Mouse (Mus musculus): ENCODE measurements at regions not wholly inside any gene's neighbourhood (a gene's known extent, or its start where the extent isn't known, plus 50 kb on each side); places are given as distances from the start of the nearest gene placed in this dataset.

DNA sequence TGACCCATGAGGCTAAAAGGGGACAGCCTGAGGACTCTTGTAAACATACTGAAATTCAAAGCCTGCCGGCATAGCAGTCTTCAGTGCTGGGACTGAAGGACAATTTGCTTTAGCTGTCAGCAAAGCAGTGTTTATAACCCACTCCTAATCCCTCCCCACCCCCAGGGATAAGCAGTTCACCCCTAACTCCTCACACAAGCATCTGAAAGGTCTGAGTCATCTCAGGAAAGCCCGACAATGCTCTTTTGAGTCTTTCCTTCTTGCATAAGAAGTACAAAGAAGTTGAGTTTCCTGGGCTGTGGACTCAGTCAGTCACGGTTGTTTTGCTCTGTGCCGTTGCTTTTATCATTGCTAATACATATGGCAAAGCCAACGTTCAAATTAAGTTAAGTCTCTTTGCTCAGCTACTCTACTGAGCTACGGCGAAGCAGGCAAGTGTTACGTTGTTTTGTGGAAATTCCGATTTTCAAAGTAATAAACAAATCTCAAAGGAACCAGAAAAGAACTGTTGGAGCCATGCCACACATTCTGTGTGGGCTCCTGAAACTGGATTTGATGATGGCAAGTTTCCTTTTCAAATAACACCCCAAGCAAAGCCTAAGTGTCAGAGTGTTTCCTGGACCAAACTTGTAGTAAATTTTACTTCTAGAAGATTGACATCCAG, 486.1 kb upstream of the Mpdz start:
- H3K4me3 ChIP-seq (ENCODE audit: extremely low read depth, insufficient read depth, insufficient read length) = no peak overlapping the region
- no peaks in the 10 kb centered on the region for H3K36me3 ChIP-seq (ENCODE audit: control insufficient read depth, insufficient read depth, low read length)
- no peaks in the 10 kb centered on the region for H3K4me1 ChIP-seq (ENCODE audit: control insufficient read depth, insufficient read depth, insufficient read length)
- no peak for DNase-seq (ENCODE audit: low read depth in 1 of 2, low spot score in 2 of 2)
- WGBS = 55% methylated on average over 9 of the region's 9 CpGs
- TF ChIP-seq POLR2A (IDR thresholded peaks at IDR 0.05; ENCODE audit: low read depth, low read length) = no peak
- TF ChIP-seq CTCF (IDR thresholded peaks at IDR 0.05; ENCODE audit: extremely low read depth, insufficient read depth, insufficient read length, insufficient replicate concordance) = no peak
- no peak overlapping the region for H3K27ac ChIP-seq (ENCODE audit: insufficient read depth, low read length)
- H3K27me3 ChIP-seq (ENCODE audit: control insufficient read depth, insufficient read depth, low read length) = no peaks in the 10 kb centered on the region

DNA sequence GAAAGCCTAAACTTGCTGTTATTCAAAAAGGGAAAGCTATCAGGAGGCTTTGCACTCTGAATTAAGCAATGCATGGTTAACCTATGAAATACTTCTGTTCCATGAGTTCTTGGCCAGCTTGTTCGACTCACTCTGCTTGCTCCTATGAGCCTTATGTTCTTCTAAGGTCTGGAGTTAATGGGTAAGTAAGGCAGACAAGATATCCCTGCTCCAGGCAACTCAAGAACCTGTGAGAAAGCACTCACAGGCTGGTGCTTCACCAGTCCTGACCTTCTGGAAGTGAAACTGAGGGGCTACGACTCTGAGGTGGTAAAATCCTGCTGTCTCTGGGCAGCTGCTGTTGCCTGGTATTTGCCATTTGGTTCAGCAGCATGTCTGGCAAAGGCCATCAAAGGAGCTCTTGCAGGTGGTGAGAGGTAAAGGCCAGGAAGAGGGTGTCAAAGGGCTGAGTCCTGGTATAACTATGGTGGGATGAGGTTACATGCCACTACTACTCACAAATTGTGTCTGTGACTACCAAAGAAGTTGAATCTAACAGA, 484.6 kb upstream of the Mpdz start:
- no peak overlapping the region for H3K27ac ChIP-seq (ENCODE audit: insufficient read depth, low read length)
- no peaks in the 10 kb centered on the region for H3K4me1 ChIP-seq (ENCODE audit: control insufficient read depth, insufficient read depth, insufficient read length)
- WGBS = 60% methylated on average over 2 of the region's 2 CpGs
- H3K36me3 ChIP-seq (ENCODE audit: control insufficient read depth, insufficient read depth, low read length) = no peaks in the 10 kb centered on the region
- H3K27me3 ChIP-seq (ENCODE audit: control insufficient read depth, insufficient read depth, low read length) = no peaks in the 10 kb centered on the region
- DNase-seq (ENCODE audit: low read depth in 1 of 2, low spot score in 2 of 2) = no peak
- TF ChIP-seq CTCF (IDR thresholded peaks at IDR 0.05; ENCODE audit: extremely low read depth, insufficient read depth, insufficient read length, insufficient replicate concordance) (no peak), POLR2A (IDR thresholded peaks at IDR 0.05; ENCODE audit: low read depth, low read length) (no peak)
- H3K4me3 ChIP-seq (ENCODE audit: extremely low read depth, insufficient read depth, insufficient read length) = no peak overlapping the region

DNA sequence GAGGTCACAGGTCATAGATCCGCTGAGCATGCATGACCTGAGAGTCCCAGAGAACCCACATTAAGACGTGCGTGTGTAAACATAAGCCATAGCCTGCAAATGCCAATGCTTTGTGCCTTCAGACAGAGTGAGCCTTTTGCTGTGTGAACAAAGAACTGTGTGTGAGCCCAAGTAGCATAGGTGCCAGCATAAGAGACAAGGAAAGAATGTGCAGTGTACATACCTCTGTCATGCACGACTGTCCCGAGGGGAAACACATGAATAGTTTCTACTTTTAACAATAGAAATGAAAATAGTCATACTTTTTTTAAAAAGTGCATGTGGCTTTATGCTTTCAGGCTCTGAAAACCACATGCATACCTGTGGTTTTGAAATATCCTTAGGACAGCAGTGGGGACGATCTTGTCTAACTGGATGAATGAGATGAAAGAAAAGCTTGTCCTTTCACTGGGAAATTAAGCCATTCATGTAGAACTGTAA, 484.1 kb upstream of the Mpdz start:
- Histone ChIP-seq H3K27ac (ENCODE audit: insufficient read depth, low read length) (no peak overlapping the region), H3K36me3 (ENCODE audit: control insufficient read depth, insufficient read depth, low read length) (no peaks in the 10 kb centered on the region), H3K27me3 (ENCODE audit: control insufficient read depth, insufficient read depth, low read length) (no peaks in the 10 kb centered on the region), H3K4me1 (ENCODE audit: control insufficient read depth, insufficient read depth, insufficient read length) (no peaks in the 10 kb centered on the region), H3K4me3 (ENCODE audit: extremely low read depth, insufficient read depth, insufficient read length) (no peak overlapping the region)
- TF ChIP-seq POLR2A (IDR thresholded peaks at IDR 0.05; ENCODE audit: low read depth, low read length) (no peak), CTCF (IDR thresholded peaks at IDR 0.05; ENCODE audit: extremely low read depth, insufficient read depth, insufficient read length, insufficient replicate concordance) (no peak)
- 44% methylated on average over 6 of the region's 6 CpGs for WGBS
- DNase-seq (ENCODE audit: low read depth in 1 of 2, low spot score in 2 of 2) = no peak

DNA sequence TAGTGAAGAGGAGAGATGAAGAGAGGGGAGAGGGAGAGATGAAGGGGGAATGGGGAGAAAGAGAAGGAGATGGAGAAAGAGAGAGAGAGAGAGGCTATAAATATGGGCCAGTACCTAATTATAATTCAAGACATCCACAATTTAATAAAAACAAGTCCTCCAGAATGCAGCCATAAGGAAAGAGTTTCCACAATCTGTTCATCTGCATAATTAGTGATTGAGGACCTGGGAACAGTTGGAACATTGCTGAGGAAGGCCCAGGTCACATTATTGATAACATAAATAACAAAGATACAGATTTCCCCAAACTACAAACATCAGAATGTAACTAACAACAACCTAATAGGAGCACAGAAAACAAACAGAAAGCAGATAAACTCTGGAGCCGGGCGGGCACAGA, 483.0 kb upstream of the Mpdz start:
- H3K27ac ChIP-seq (ENCODE audit: insufficient read depth, low read length) = no peak overlapping the region
- H3K36me3 ChIP-seq (ENCODE audit: control insufficient read depth, insufficient read depth, low read length) = no peaks in the 10 kb centered on the region
- H3K4me1 ChIP-seq (ENCODE audit: control insufficient read depth, insufficient read depth, insufficient read length) = no peaks in the 10 kb centered on the region
- no peak for TF ChIP-seq POLR2A (IDR thresholded peaks at IDR 0.05; ENCODE audit: low read depth, low read length)
- no peak for TF ChIP-seq CTCF (IDR thresholded peaks at IDR 0.05; ENCODE audit: extremely low read depth, insufficient read depth, insufficient read length, insufficient replicate concordance)
- H3K4me3 ChIP-seq (ENCODE audit: extremely low read depth, insufficient read depth, insufficient read length) = no peak overlapping the region
- no peak for DNase-seq (ENCODE audit: low read depth in 1 of 2, low spot score in 2 of 2)
- 59% methylated on average over 2 of the region's 2 CpGs for WGBS
- H3K27me3 ChIP-seq (ENCODE audit: control insufficient read depth, insufficient read depth, low read length) = no peaks in the 10 kb centered on the region

DNA sequence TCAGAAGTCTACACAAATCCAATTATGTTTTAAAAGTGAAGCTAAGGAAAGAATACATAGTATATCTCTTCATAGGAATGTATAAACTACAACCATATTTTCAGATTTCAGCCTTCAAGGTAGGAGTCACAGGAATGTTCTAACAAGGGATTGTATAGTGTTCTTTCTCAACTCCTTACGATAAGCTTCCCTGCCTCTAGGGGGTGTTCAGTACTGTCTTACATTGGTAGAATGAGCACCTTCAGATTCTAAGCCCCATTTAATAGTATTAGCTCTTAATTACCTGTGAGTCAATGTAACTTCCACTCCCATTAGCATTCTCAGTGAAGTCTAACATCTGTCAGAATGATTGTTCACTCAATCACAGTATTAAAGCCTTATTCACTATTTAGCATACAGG, 481.5 kb upstream of the Mpdz start:
- H3K4me1 ChIP-seq (ENCODE audit: control insufficient read depth, insufficient read depth, insufficient read length) = no peaks in the 10 kb centered on the region
- H3K27me3 ChIP-seq (ENCODE audit: control insufficient read depth, insufficient read depth, low read length) = no peaks in the 10 kb centered on the region
- H3K4me3 ChIP-seq (ENCODE audit: extremely low read depth, insufficient read depth, insufficient read length) = no peak overlapping the region
- no peak for DNase-seq (ENCODE audit: low read depth in 1 of 2, low spot score in 2 of 2)
- 94% methylated on average over 1 of the region's 1 CpGs for WGBS
- H3K36me3 ChIP-seq (ENCODE audit: control insufficient read depth, insufficient read depth, low read length) = no peaks in the 10 kb centered on the region
- H3K27ac ChIP-seq (ENCODE audit: insufficient read depth, low read length) = no peak overlapping the region
- no peak for TF ChIP-seq POLR2A (IDR thresholded peaks at IDR 0.05; ENCODE audit: low read depth, low read length)
- no peak for TF ChIP-seq CTCF (IDR thresholded peaks at IDR 0.05; ENCODE audit: extremely low read depth, insufficient read depth, insufficient read length, insufficient replicate concordance)

DNA sequence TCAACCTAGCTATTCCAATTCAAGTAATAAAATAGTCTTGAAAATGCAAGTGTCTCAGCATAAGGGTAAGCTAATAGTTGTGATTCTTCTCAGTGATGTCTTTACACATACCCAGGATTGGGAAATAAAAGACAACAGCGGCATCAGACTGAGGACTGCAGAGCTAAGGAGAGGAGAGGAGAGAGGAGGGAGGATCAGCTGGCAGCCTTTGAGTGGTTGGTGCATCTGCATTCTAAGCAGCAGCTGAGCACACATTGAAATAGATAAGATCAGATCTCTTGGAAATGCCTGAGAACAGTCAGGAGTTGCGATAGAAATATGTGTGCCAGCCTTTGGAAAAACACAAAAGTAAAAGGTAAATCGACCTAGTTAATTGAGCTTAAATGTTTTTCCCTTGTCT, 480.3 kb upstream of the Mpdz start:
- TF ChIP-seq POLR2A (IDR thresholded peaks at IDR 0.05; ENCODE audit: low read depth, low read length) (no peak), CTCF (IDR thresholded peaks at IDR 0.05; ENCODE audit: extremely low read depth, insufficient read depth, insufficient read length, insufficient replicate concordance) (no peak)
- Histone ChIP-seq H3K27ac (ENCODE audit: insufficient read depth, low read length) (no peak overlapping the region), H3K27me3 (ENCODE audit: control insufficient read depth, insufficient read depth, low read length) (no peaks in the 10 kb centered on the region), H3K4me3 (ENCODE audit: extremely low read depth, insufficient read depth, insufficient read length) (no peak overlapping the region), H3K36me3 (ENCODE audit: control insufficient read depth, insufficient read depth, low read length) (no peaks in the 10 kb centered on the region), H3K4me1 (ENCODE audit: control insufficient read depth, insufficient read depth, insufficient read length) (no peaks in the 10 kb centered on the region)
- WGBS = 71% methylated on average over 3 of the region's 3 CpGs
- no peak for DNase-seq (ENCODE audit: low read depth in 1 of 2, low spot score in 2 of 2)

DNA sequence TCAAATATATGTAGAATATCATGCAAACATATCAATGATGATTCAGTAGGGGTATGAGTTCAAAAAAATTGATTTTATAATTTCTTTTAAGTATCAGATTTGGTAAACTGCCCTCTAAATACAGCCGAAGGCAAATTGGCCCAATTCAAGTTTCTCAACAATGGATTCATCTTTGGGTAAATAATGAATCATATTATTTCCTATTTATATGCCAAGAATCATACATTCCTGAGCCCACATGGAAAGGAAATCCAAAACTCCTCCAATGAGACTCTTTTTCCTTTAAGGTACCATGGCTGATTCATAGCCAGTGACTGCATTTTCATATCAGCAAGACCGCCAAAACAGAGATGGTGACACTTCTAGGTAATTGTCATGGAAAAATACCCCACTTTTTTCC, 472.4 kb upstream of the Mpdz start:
- Histone ChIP-seq H3K27ac (ENCODE audit: insufficient read depth, low read length) (no peak overlapping the region), H3K36me3 (ENCODE audit: control insufficient read depth, insufficient read depth, low read length) (no peaks in the 10 kb centered on the region), H3K4me3 (ENCODE audit: extremely low read depth, insufficient read depth, insufficient read length) (no peak overlapping the region), H3K4me1 (ENCODE audit: control insufficient read depth, insufficient read depth, insufficient read length) (no peaks in the 10 kb centered on the region), H3K27me3 (ENCODE audit: control insufficient read depth, insufficient read depth, low read length) (no peaks in the 10 kb centered on the region)
- WGBS = 90% methylated on average over 2 of the region's 2 CpGs
- no peak for DNase-seq (ENCODE audit: low read depth in 1 of 2, low spot score in 2 of 2)
- TF ChIP-seq CTCF (IDR thresholded peaks at IDR 0.05; ENCODE audit: extremely low read depth, insufficient read depth, insufficient read length, insufficient replicate concordance) = no peak
- no peak for TF ChIP-seq POLR2A (IDR thresholded peaks at IDR 0.05; ENCODE audit: low read depth, low read length)

All from spleen, adult 2 months (tissue).